Mouse (Mus musculus) ES-Bruce4 (cell line): ENCODE data around the gene Evx2. TPM values are rescaled to one million over a fixed set of nuclear protein-coding genes. Genes with fewer than 3 reads are reported as not detected.
A peak's percentile ranks its signal among the peaks of the same experiment; 100 is the strongest.

Source experiments
- H3K27ac ChIP-seq: 2 replicates; pipeline ENCODE4 v1.5.1; 2012; ENCODE audit warnings: low read length, inconsistent platforms; ENCODE audit not compliant: insufficient read depth
- H3K27me3 ChIP-seq: 2 replicates; pipeline ENCODE4 v1.6.1; 2012; ENCODE audit warnings: mild to moderate bottlenecking, low read length, inconsistent platforms; ENCODE audit not compliant: control insufficient read depth, poor library complexity, insufficient read depth, severe bottlenecking
- H3K36me3 ChIP-seq: 2 replicates; pipeline ENCODE4 v1.6.1; 2012; ENCODE audit warnings: inconsistent platforms, mild to moderate bottlenecking, low read length, moderate library complexity; ENCODE audit not compliant: control insufficient read depth, poor library complexity, insufficient read depth, severe bottlenecking
- H3K4me1 ChIP-seq: one replicate; pipeline ENCODE4 v1.8.1; 2011; ENCODE audit warnings: low read length; ENCODE audit not compliant: control insufficient read depth, insufficient read depth
- H3K4me3 ChIP-seq: 2 replicates; pipeline ENCODE4 v1.5.1; 2011; ENCODE audit warnings: low read depth, mild to moderate bottlenecking, low read length
- H3K9ac ChIP-seq: 2 replicates; pipeline ENCODE4 v1.6.1; 2012; ENCODE audit warnings: low read depth, mild to moderate bottlenecking, inconsistent platforms; ENCODE audit not compliant: poor library complexity, severe bottlenecking
- H3K9me3 ChIP-seq: replicated peaks from 2 replicates; pipeline ENCODE4 v1.6.1; 2012; ENCODE audit warnings: mild to moderate bottlenecking, low read length, inconsistent platforms; ENCODE audit not compliant: control insufficient read depth, poor library complexity, insufficient read depth, severe bottlenecking
- CTCF ChIP-seq: IDR thresholded peaks from one replicate; pipeline ENCODE4 v1.8.1; 2011; ENCODE audit warnings: low read depth, low read length
- EP300 ChIP-seq: IDR thresholded peaks from 2 replicates; pipeline ENCODE4 v1.6.1; 2011; ENCODE audit warnings: low read depth, low read length; ENCODE audit not compliant: insufficient read depth
- POLR2A ChIP-seq: IDR thresholded peaks from one replicate; pipeline ENCODE4 v1.8.1; 2011; ENCODE audit warnings: low read length; ENCODE audit not compliant: insufficient read depth
- polyA plus RNA-seq: library from polyadenylated mRNA; stranded (reverse); fragments of >200 nt; gene quantifications from 2 replicates; pipeline ENCODE4 v1.2.4, GENCODE M21; 2011; ENCODE audit warnings: low read depth; ENCODE audit not compliant: missing spikeins, insufficient read depth, insufficient read length

The Evx2 gene
- polyA plus RNA-seq, 1 experiment: not detected

- Histone ChIP-seq H3K4me3 (0 out of 2 replicates have a peak overlapping the region, but pooled peaks have one; percentile 23), H3K36me3 (no peaks in the 10 kb centered on the region), H3K9me3 (no peaks in the 10 kb centered on the region), H3K4me1 (no peaks in the 10 kb centered on the region), H3K27me3 (peaks cover 60% of the 10 kb centered on the region), H3K27ac (no peak overlapping the region), H3K9ac (no peak overlapping the region)
- no peak for TF ChIP-seq CTCF
- no peak for TF ChIP-seq POLR2A
- no peak for TF ChIP-seq EP300
Observed at GRCm38 (mm10) chr2:74687698-74688555, 28.6 kb upstream of the Evx2 start.

DNA sequence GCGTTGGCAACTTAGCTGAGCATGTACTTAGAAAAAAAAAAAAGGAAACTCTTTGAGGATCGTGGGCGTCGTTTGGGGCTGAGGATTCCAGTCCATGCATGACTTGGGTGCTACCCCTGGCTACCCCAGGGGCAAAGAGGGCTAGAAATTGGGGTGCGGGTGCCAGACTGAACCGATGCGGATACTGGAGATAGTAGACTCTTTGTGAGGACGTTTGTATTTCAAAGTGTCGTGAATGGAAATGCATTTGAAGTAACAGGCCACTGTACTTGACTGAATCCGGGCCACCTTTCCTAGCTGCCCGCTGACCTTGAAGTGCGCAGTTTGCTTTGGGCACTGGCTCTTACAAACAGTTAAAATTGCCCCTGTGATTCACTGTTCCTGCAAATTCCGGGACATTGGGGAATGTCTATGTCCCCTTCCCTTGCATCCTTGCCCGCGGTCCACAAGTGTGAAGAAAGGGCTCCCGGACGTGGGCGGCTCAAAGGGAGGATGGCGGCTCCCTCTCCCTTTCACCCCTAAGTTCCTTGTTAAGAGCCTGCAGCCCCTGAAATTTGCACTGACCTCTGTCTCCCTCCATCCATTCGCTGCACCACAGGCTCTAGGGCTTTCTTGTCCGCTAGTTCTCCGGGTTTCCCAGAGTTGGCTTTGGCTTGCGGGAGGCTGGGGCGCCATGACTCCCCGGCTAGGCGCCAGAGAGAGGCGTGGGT, 27.8 kb upstream of the Evx2 start:
- peaks cover 58% of the 10 kb centered on the region for H3K27me3 ChIP-seq
- no peak overlapping the region for H3K27ac ChIP-seq

DNA sequence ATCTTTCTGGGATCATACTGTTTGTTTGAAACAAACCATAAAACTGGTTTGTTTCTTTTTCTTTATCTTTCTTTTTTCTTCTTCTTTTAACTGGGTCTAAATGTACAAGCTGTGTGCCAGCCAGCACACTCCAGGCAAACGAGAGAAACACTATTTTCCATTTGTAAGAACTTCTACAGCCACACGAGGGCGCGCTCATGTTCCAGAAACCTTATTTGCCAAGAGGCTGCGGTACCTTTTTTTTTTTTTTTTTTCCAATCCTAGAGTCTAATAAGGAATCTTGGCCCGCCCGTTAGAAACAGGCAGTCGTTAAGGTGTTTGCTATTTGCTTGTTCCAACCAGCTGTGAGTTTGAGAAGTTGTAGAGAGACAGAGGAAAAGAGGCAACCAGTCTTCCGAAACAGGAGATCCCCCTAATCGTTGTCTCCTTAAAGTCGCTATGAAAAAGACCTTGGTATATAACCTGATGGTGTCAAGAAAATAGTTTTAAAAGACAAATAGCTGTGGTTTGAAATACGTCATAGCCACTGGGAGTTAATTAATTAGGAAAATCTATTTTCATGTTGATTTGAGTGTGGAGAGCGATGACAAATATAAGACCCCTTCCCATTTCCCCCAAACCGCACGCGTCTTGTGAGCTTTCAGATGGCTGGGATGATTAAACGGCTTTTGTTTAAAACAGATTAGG, 27.1 kb upstream of the Evx2 start:
- Histone ChIP-seq H3K4me1 (no peaks in the 10 kb centered on the region), H3K27me3 (peaks cover 57% of the 10 kb centered on the region), H3K36me3 (no peaks in the 10 kb centered on the region), H3K4me3 (no peak overlapping the region), H3K9me3 (no peaks in the 10 kb centered on the region), H3K9ac (no peak overlapping the region), H3K27ac (no peak overlapping the region)
- TF ChIP-seq EP300 (no peak), CTCF (peak; percentile 21)

More for the DNA sequence above, 27.8 kb upstream of the Evx2 start:
- H3K9me3 ChIP-seq: no peaks in the 10 kb centered on the region
- H3K36me3 ChIP-seq: no peaks in the 10 kb centered on the region
- H3K4me3 ChIP-seq: no peak overlapping the region
- no peak overlapping the region for H3K9ac ChIP-seq
- no peaks in the 10 kb centered on the region for H3K4me1 ChIP-seq
- TF ChIP-seq EP300 (no peak), POLR2A (no peak), CTCF (no peak)

GRCm38 (mm10) chr2:74685059-74685603, 25.8 kb upstream of the Evx2 start:
- Histone ChIP-seq H3K27me3 (peaks cover 63% of the 10 kb centered on the region), H3K4me3 (no peak overlapping the region), H3K9me3 (no peaks in the 10 kb centered on the region), H3K9ac (no peak overlapping the region), H3K27ac (no peak overlapping the region), H3K36me3 (no peaks in the 10 kb centered on the region), H3K4me1 (no peaks in the 10 kb centered on the region)
- no peak for TF ChIP-seq CTCF
- TF ChIP-seq POLR2A: no peak
- no peak for TF ChIP-seq EP300

- Histone ChIP-seq H3K27ac (no peak overlapping the region), H3K4me3 (no peak overlapping the region), H3K9me3 (no peaks in the 10 kb centered on the region), H3K9ac (no peak overlapping the region), H3K27me3 (peaks cover 57% of the 10 kb centered on the region), H3K36me3 (no peaks in the 10 kb centered on the region), H3K4me1 (no peaks in the 10 kb centered on the region)
- TF ChIP-seq POLR2A (no peak), EP300 (no peak), CTCF (no peak)
Observed at GRCm38 (mm10) chr2:74684106-74684505, 24.7 kb upstream of the Evx2 start.
